Mouse (Mus musculus): ENCODE measurements around the gene Aldh18a1.

- TF ChIP-seq GABPA (IDR thresholded peaks at IDR 0.05; ENCODE audit: low read depth, low read length) (no peak), CTCF (IDR thresholded peaks at IDR 0.05 in 2 of 3, conservative IDR thresholded peaks at IDR 0.05 in 1 of 3; ENCODE audit: control insufficient read depth in 1 of 3, insufficient read depth in 1 of 3, low read depth in 2 of 3, low read length in 3 of 3, poor library complexity in 1 of 3, severe bottlenecking in 1 of 3) (no peak), SMC3 (IDR thresholded peaks at IDR 0.05; ENCODE audit: low read depth, low read length) (no peak), ZKSCAN1 (IDR thresholded peaks at IDR 0.05; ENCODE audit: low read depth, low read length) (no peak), MEF2A (IDR thresholded peaks at IDR 0.05; ENCODE audit: extremely low read depth, insufficient replicate concordance, low read depth, low read length, poor library complexity, severe bottlenecking) (no peak), MAFK (IDR thresholded peaks at IDR 0.05; ENCODE audit: borderline replicate concordance, low read depth, low read length) (no peak), HCFC1 (IDR thresholded peaks at IDR 0.05; ENCODE audit: low read depth, low read length) (no peak), MXI1 (IDR thresholded peaks at IDR 0.05; ENCODE audit: low read depth, low read length) (no peak), BHLHE40 (IDR thresholded peaks at IDR 0.05; ENCODE audit: borderline replicate concordance, low read depth, low read length) (no peak), ZNF384 (IDR thresholded peaks at IDR 0.05; ENCODE audit: low read depth, low read length) (no peak), RCOR1 (IDR thresholded peaks at IDR 0.05; ENCODE audit: low read depth, low read length) (no peak), POLR2A (IDR thresholded peaks at IDR 0.05; ENCODE audit: control insufficient read depth in 1 of 2, insufficient read depth in 1 of 2, low read depth in 1 of 2, low read length in 2 of 2, poor library complexity in 1 of 2) (no peak), NRF1 (IDR thresholded peaks at IDR 0.05; ENCODE audit: insufficient read depth, low read depth, low read length, poor library complexity, severe bottlenecking) (no peak)
Measured at GRCm38 (mm10) chr19:40567616-40568015, 20.6 kb downstream of the Aldh18a1 start.

Measured in MEL (cell line).